Mouse (Mus musculus) spleen, adult 2 months (tissue): ENCODE data around the gene Cdcp2.

Experiments used
- CTCF ChIP-seq: fragments of 200-500 bp; IDR thresholded peaks from 2 replicates; pipeline ENCODE4 v1.5.1; 2011; ENCODE audit warnings: mild to moderate bottlenecking, inconsistent platforms; ENCODE audit not compliant: insufficient read depth, insufficient read length, insufficient replicate concordance; ENCODE audit errors: extremely low read depth
- POLR2A ChIP-seq: fragments of 200-500 bp; IDR thresholded peaks from 2 replicates; pipeline ENCODE4 v1.6.1; 2011; ENCODE audit warnings: low read depth, low read length, inconsistent platforms

GRCm38 (mm10) chr4:107117741-107118385 is 21.2 kb downstream of the Cdcp2 start:
- no peak for TF ChIP-seq CTCF
- TF ChIP-seq POLR2A: no peak
